Mouse (Mus musculus) spleen, adult 2 months (tissue): ENCODE results near the gene Dnajc5.

Experiments used
- CTCF ChIP-seq: fragments of 200-500 bp; IDR thresholded peaks from 2 replicates; pipeline ENCODE4 v1.5.1; 2011; ENCODE audit warnings: mild to moderate bottlenecking, inconsistent platforms; ENCODE audit not compliant: insufficient read depth, insufficient read length, insufficient replicate concordance; ENCODE audit errors: extremely low read depth
- POLR2A ChIP-seq: fragments of 200-500 bp; IDR thresholded peaks from 2 replicates; pipeline ENCODE4 v1.6.1; 2011; ENCODE audit warnings: low read depth, low read length, inconsistent platforms

- TF ChIP-seq CTCF (no peak), POLR2A (no peak)
Measured at GRCm38 (mm10) chr2:181598454-181599351, 78.4 kb downstream of the Dnajc5 start, which contains the start of gene Samd10.
